Comparison of ENCODE assay signal across 20 mouse cellular contexts in the genomic region with DNA sequence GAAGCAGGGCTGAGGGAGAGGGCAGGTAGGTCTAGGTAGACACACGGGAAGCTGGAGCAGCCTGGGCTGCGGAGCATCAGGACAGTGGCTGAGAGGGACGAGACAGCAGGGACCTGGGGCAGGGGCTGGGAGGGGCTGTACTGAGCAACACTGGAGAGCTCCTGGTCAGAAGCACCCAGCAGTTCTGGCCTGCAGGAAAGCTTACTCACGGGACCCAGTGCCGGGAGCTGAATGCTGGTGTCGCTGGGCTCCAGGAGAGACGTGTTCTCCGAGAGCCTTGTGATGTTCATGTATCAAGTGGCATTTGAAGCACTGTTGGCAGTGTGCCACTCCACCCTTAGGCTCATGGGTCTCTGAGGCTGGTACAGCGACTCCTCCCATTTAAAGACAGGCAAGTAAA.
A peak's percentile ranks its signal among the peaks of the same experiment; 100 is the strongest.
DNase-seq lines count a peak whose midpoint lies in the region; ATAC-seq and TF ChIP-seq lines count a peak whose summit lies in the region.
"Had no signal": no experiment of that assay in that cellular context is flagged by ENCODE, and none has a peak within 500 bp of the region (broad histone marks: within the 10 kb centered on the region; RNA-seq: fewer than 3 reads in every experiment).

No protein-coding gene starts in this region.

- 0 out of 2 replicates have a peak overlapping the region, but pooled peaks have one; percentile 11 for H3K9ac ChIP-seq in heart, adult 2 months (ENCODE audit: low read depth, low read length)
- no peak overlapping the region for H3K9ac ChIP-seq in midbrain, embryonic 12.5 days (replicated peaks)
- H3K9ac ChIP-seq in limb, embryonic 15.5 days: no peak overlapping the region
- no peak overlapping the region for H3K9ac ChIP-seq in neural tube, embryonic 14.5 days (replicated peaks; ENCODE audit: low read depth, low read length)
- H3K9ac ChIP-seq: embryonic facial prominence, embryonic 12.5 days; hindbrain, embryonic 13.5 days; limb, embryonic 12.5 days; liver, postnatal 0 days; midbrain, embryonic 15.5 days had no signal

- H3K36me3 ChIP-seq in heart, adult 2 months (ENCODE audit: control insufficient read depth, insufficient read depth, low read length): no peaks in the 10 kb centered on the region
- no peaks in the 10 kb centered on the region for H3K36me3 ChIP-seq in midbrain, embryonic 12.5 days
- H3K36me3 ChIP-seq in midbrain, embryonic 10.5 days: no peaks in the 10 kb centered on the region
- no peaks in the 10 kb centered on the region for H3K36me3 ChIP-seq in limb, embryonic 15.5 days
- no peaks in the 10 kb centered on the region for H3K36me3 ChIP-seq in neural tube, embryonic 14.5 days (ENCODE audit: control insufficient read depth, insufficient read depth, low read length)
- H3K36me3 ChIP-seq: embryonic facial prominence, embryonic 12.5 days; hindbrain, embryonic 13.5 days; limb, embryonic 12.5 days; midbrain, embryonic 15.5 days had no signal

- DNase-seq in heart, adult 2 months: no peak
- no peak for DNase-seq in heart, adult 9 months (ENCODE audit: low spot score in 2 of 2)
- no peak for DNase-seq in midbrain, embryonic 10.5 days (ENCODE audit: low spot score)
- no peak for DNase-seq in kidney, postnatal 25 days
- DNase-seq in cerebellum, postnatal 25 days: no peak
- DNase-seq: adrenal gland, postnatal 10 days; B cell, adult 2 months; cerebellum, postnatal 36 days; gastrocnemius, postnatal 25 days; kidney, adult 18-20 months; kidney, postnatal 4 days; liver, postnatal 0 days; right cerebral cortex, postnatal 14 days had no signal

- H3K27ac ChIP-seq in heart, adult 2 months: no peak overlapping the region
- no peak overlapping the region for H3K27ac ChIP-seq in midbrain, embryonic 12.5 days (replicated peaks)
- no peak overlapping the region for H3K27ac ChIP-seq in midbrain, embryonic 10.5 days (replicated peaks)
- peak overlapping the region; percentile 44; the same call in 1 of the 2 replicates for H3K27ac ChIP-seq in limb, embryonic 15.5 days
- no peak overlapping the region for H3K27ac ChIP-seq in neural tube, embryonic 14.5 days (ENCODE audit: low read depth, low read length)
- H3K27ac ChIP-seq: embryonic facial prominence, embryonic 12.5 days; hindbrain, embryonic 13.5 days; limb, embryonic 12.5 days; midbrain, embryonic 15.5 days had no signal

- H3K79me2 ChIP-seq in heart, adult 2 months (replicated peaks; ENCODE audit: control insufficient read depth, insufficient read depth, low read length): no peaks in the 10 kb centered on the region

- peaks cover 1% of the 10 kb centered on the region; the same call in 1 of the 2 replicates for H3K4me1 ChIP-seq in heart, adult 2 months (ENCODE audit: control insufficient read depth, insufficient read depth, low read length)
- H3K4me1 ChIP-seq in midbrain, embryonic 12.5 days: 0 out of 2 replicates have a peak, but pooled peaks cover 3% of the 10 kb centered on the region
- peaks cover 10% of the 10 kb centered on the region for H3K4me1 ChIP-seq in midbrain, embryonic 10.5 days
- peaks cover 14% of the 10 kb centered on the region; the same call in 1 of the 2 replicates for H3K4me1 ChIP-seq in limb, embryonic 15.5 days
- no peaks in the 10 kb centered on the region; the same call in 1 of the 2 replicates for H3K4me1 ChIP-seq in neural tube, embryonic 14.5 days (ENCODE audit: control insufficient read depth, insufficient read depth, low read length)
- H3K4me1 ChIP-seq: midbrain, embryonic 15.5 days had no signal

- H3K4me3 ChIP-seq in heart, adult 2 months: no peak overlapping the region
- H3K4me3 ChIP-seq in midbrain, embryonic 12.5 days: no peak overlapping the region
- H3K4me3 ChIP-seq in midbrain, embryonic 10.5 days: no peak overlapping the region
- H3K4me3 ChIP-seq in limb, embryonic 15.5 days: no peak overlapping the region
- H3K4me3 ChIP-seq in neural tube, embryonic 14.5 days (ENCODE audit: low read depth, low read length): no peak overlapping the region
- H3K4me3 ChIP-seq: embryonic facial prominence, embryonic 12.5 days; hindbrain, embryonic 13.5 days; limb, embryonic 12.5 days; midbrain, embryonic 15.5 days had no signal

- no peaks in the 10 kb centered on the region for H3K27me3 ChIP-seq in heart, adult 2 months (ENCODE audit: control insufficient read depth, insufficient read depth, low read length)
- H3K27me3 ChIP-seq in midbrain, embryonic 12.5 days: no peaks in the 10 kb centered on the region
- no peaks in the 10 kb centered on the region for H3K27me3 ChIP-seq in midbrain, embryonic 10.5 days (ENCODE audit: low read depth, poor library complexity, severe bottlenecking)
- H3K27me3 ChIP-seq in limb, embryonic 15.5 days: no peaks in the 10 kb centered on the region
- H3K27me3 ChIP-seq in neural tube, embryonic 14.5 days (ENCODE audit: control insufficient read depth, insufficient read depth, low read length): no peaks in the 10 kb centered on the region
- H3K27me3 ChIP-seq: embryonic facial prominence, embryonic 12.5 days; hindbrain, embryonic 13.5 days; limb, embryonic 12.5 days; midbrain, embryonic 15.5 days had no signal

- ATAC-seq in midbrain, embryonic 12.5 days (ENCODE audit: low FRiP score, low read depth): 0 out of 2 replicates have a peak, but pooled peaks have one; percentile 27
- ATAC-seq in limb, embryonic 15.5 days (ENCODE audit: insufficient number of reproducible peaks, low FRiP score, low TSS enrichment, low read depth): no peak
- ATAC-seq in neural tube, embryonic 14.5 days (ENCODE audit: low read depth): peak; percentile 51; the same call in 1 of the 2 replicates
- ATAC-seq: liver, postnatal 0 days; midbrain, embryonic 15.5 days had no signal

- no peak for TF ChIP-seq CTCF in heart, adult 2 months (IDR thresholded peaks at IDR 0.05)

- TF ChIP-seq POLR2A in heart, adult 2 months (IDR thresholded peaks at IDR 0.05; ENCODE audit: insufficient read depth, low read depth, low read length): no peak

- no peak overlapping the region for H3K4me2 ChIP-seq in midbrain, embryonic 12.5 days (replicated peaks)
- H3K4me2 ChIP-seq in limb, embryonic 15.5 days: no peak overlapping the region
- no peak overlapping the region for H3K4me2 ChIP-seq in neural tube, embryonic 14.5 days (ENCODE audit: low read depth, low read length)
- H3K4me2 ChIP-seq: embryonic facial prominence, embryonic 12.5 days; hindbrain, embryonic 13.5 days; limb, embryonic 12.5 days; midbrain, embryonic 15.5 days had no signal

- 56% methylated on average over 9 of the region's 9 CpGs for WGBS in heart, adult 2 months
- 85% methylated on average over 9 of the region's 9 CpGs for WGBS in midbrain, embryonic 12.5 days
- 87% methylated on average over 9 of the region's 9 CpGs for WGBS in midbrain, embryonic 10.5 days
- WGBS in limb, embryonic 15.5 days: 67% methylated on average over 9 of the region's 9 CpGs
- 53% methylated on average over 9 of the region's 9 CpGs for WGBS in neural tube, embryonic 14.5 days

- no peak for TF ChIP-seq EP300 in heart, adult 2 months (IDR thresholded peaks at IDR 0.05; ENCODE audit: insufficient read depth, low read depth, low read length)

- no peaks in the 10 kb centered on the region for H3K9me3 ChIP-seq in midbrain, embryonic 12.5 days
- H3K9me3 ChIP-seq in midbrain, embryonic 10.5 days (replicated peaks): no peaks in the 10 kb centered on the region
- H3K9me3 ChIP-seq in limb, embryonic 15.5 days: no peaks in the 10 kb centered on the region
- H3K9me3 ChIP-seq in neural tube, embryonic 14.5 days (ENCODE audit: control insufficient read depth, low read length): no peaks in the 10 kb centered on the region
- H3K9me3 ChIP-seq: embryonic facial prominence, embryonic 12.5 days; hindbrain, embryonic 13.5 days; limb, embryonic 12.5 days; midbrain, embryonic 15.5 days had no signal

- intact Hi-C loops in heart, adult 2 months (cut with DNase I): no loop called here
